Mouse (Mus musculus): ENCODE measurements around the gene Stom. TPM values are rescaled to one million over a fixed set of nuclear protein-coding genes. Genes with fewer than 3 reads are reported as not detected.
A peak's percentile ranks its signal among the peaks of the same experiment; 100 is the strongest.

Gene Stom
- polyA plus RNA-seq, 1 experiment = 34.6 TPM

- Histone ChIP-seq H3K4me3 (replicated peaks) (no peak overlapping the region), H3K9me3 (ENCODE audit: control insufficient read depth, low read length) (no peaks in the 10 kb centered on the region), H3K4me1 (ENCODE audit: control insufficient read depth) (peaks cover 19% of the 10 kb centered on the region), H3K27me3 (ENCODE audit: control insufficient read depth) (peaks cover 8% of the 10 kb centered on the region; the same call in 1 of the 2 replicates), H3K36me3 (ENCODE audit: control insufficient read depth) (peaks cover 27% of the 10 kb centered on the region)
- TF ChIP-seq TAL1 (IDR thresholded peaks at IDR 0.05; ENCODE audit: low read length) (no peak), GATA1 (IDR thresholded peaks at IDR 0.05; ENCODE audit: low read length) (no peak)
These were observed 28.6 kb downstream of the Stom start for GRCm38 (mm10) chr2:35308166-35308565.

DNA sequence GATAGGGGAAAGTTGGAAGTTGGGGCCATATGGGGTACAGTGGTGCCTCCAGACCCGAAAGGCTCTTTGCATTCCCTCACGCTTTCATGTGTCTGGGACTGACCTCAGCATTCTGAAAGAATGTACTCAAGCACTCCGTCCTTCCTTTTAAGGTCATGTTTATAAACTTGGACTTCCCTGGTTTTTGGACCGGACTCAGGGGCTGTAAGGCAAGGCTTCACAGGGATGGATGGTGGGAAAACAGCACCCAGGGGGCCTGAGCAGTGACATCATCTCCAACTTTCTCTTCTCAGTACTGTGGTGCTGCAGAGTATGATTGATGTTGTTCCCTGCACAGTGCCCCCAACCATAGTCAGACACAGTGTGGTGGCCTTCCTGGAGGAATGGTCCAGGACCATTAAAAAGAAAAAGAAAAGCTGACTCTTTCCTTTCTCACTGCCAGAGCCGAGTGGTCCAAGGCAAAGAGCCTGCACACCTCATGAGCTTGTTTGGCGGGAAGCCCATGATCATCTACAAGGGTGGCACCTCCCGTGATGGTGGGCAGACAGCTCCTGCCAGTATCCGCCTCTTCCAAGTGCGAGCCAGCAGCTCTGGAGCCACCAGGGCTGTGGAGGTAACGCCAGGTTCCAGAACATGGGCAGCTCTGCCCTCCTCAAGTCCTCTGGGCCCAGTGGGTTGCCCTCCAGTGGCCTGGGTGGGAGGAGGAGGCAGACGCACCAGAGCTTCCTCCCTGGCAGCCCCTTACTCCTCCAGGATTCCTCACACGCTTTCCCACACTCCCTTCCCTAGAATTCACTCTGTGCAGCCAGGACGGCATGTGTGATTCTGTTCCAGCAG is 34.5 kb downstream of the Stom start:
- TF ChIP-seq TAL1 (IDR thresholded peaks at IDR 0.05; ENCODE audit: low read length) (no peak), GATA1 (IDR thresholded peaks at IDR 0.05; ENCODE audit: low read length) (no peak)
- peaks cover 6% of the 10 kb centered on the region; the same call in 1 of the 2 replicates for H3K27me3 ChIP-seq (ENCODE audit: control insufficient read depth)
- H3K4me1 ChIP-seq (ENCODE audit: control insufficient read depth) = peaks cover 25% of the 10 kb centered on the region
- H3K4me3 ChIP-seq (replicated peaks) = no peak overlapping the region
- no peaks in the 10 kb centered on the region for H3K9me3 ChIP-seq (ENCODE audit: control insufficient read depth, low read length)
- peaks cover 3% of the 10 kb centered on the region; the same call in 1 of the 2 replicates for H3K36me3 ChIP-seq (ENCODE audit: control insufficient read depth)

- Histone ChIP-seq H3K4me3 (replicated peaks) (no peak overlapping the region), H3K9me3 (ENCODE audit: control insufficient read depth, low read length) (no peaks in the 10 kb centered on the region), H3K36me3 (ENCODE audit: control insufficient read depth) (peaks cover 6% of the 10 kb centered on the region; the same call in 1 of the 2 replicates), H3K27me3 (ENCODE audit: control insufficient read depth) (peaks cover 3% of the 10 kb centered on the region; the same call in 1 of the 2 replicates), H3K4me1 (ENCODE audit: control insufficient read depth) (peaks cover 25% of the 10 kb centered on the region)
- TF ChIP-seq TAL1 (IDR thresholded peaks at IDR 0.05; ENCODE audit: low read length) (no peak), GATA1 (IDR thresholded peaks at IDR 0.05; ENCODE audit: low read length) (no peak)
These were observed 37.3 kb downstream of the Stom start for GRCm38 (mm10) chr2:35299437-35299836.

DNA sequence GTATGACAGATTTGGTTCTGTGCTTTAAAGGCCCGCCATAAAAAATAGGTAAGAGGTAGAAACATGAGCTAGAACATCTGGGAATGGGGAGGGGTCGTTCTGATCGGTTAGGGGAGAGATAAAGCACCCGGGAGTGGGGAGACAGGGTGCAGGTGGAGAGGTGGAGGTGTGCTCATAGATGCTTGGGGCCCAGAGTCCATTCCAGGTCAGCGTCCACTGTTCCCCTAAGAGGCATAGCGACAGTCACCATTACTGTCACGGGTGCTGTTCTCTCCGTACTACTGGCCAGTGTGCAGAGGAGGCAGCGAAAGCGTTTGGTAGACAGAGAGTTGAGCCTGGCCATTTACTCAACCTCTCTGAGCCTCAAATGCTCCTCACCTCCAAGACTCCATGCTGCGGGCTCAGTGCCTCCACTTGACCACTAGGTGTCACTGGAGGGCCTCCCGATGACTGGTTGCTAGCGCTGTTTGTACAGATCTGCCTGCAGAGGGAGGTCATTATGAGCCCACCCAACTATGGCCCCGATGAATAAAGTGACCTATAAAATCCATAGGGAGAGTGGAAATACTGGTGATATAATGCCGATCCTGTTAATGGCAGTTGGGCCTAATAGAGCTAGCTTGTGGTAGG is 39.0 kb downstream of the Stom start:
- no peak for TF ChIP-seq GATA1 (IDR thresholded peaks at IDR 0.05; ENCODE audit: low read length)
- TF ChIP-seq TAL1 (IDR thresholded peaks at IDR 0.05; ENCODE audit: low read length) = no peak
- Histone ChIP-seq H3K36me3 (ENCODE audit: control insufficient read depth) (peaks cover 10% of the 10 kb centered on the region; the same call in 1 of the 2 replicates), H3K4me3 (replicated peaks) (no peak overlapping the region), H3K9me3 (ENCODE audit: control insufficient read depth, low read length) (no peaks in the 10 kb centered on the region), H3K4me1 (ENCODE audit: control insufficient read depth) (peaks cover 25% of the 10 kb centered on the region), H3K27me3 (ENCODE audit: control insufficient read depth) (no peaks in the 10 kb centered on the region)

- no peak for TF ChIP-seq TAL1 (IDR thresholded peaks at IDR 0.05; ENCODE audit: low read length)
- no peak for TF ChIP-seq GATA1 (IDR thresholded peaks at IDR 0.05; ENCODE audit: low read length)
- H3K27me3 ChIP-seq (ENCODE audit: control insufficient read depth) = no peaks in the 10 kb centered on the region; the same call in 1 of the 2 replicates
- H3K9me3 ChIP-seq (ENCODE audit: control insufficient read depth, low read length) = no peaks in the 10 kb centered on the region
- H3K36me3 ChIP-seq (ENCODE audit: control insufficient read depth) = peaks cover 10% of the 10 kb centered on the region; the same call in 1 of the 2 replicates
- peaks cover 12% of the 10 kb centered on the region for H3K4me1 ChIP-seq (ENCODE audit: control insufficient read depth)
- H3K4me3 ChIP-seq (replicated peaks) = no peak overlapping the region
These were observed 43.5 kb downstream of the Stom start for GRCm38 (mm10) chr2:35293291-35293690.

GRCm38 (mm10) chr2:35292700-35293099 is 44.1 kb downstream of the Stom start:
- H3K36me3 ChIP-seq (ENCODE audit: control insufficient read depth) = peaks cover 10% of the 10 kb centered on the region; the same call in 1 of the 2 replicates
- peaks cover 6% of the 10 kb centered on the region for H3K4me1 ChIP-seq (ENCODE audit: control insufficient read depth)
- H3K27me3 ChIP-seq (ENCODE audit: control insufficient read depth) = no peaks in the 10 kb centered on the region; the same call in 1 of the 2 replicates
- H3K4me3 ChIP-seq (replicated peaks) = no peak overlapping the region
- H3K9me3 ChIP-seq (ENCODE audit: control insufficient read depth, low read length) = no peaks in the 10 kb centered on the region
- TF ChIP-seq TAL1 (IDR thresholded peaks at IDR 0.05; ENCODE audit: low read length) (no peak), GATA1 (IDR thresholded peaks at IDR 0.05; ENCODE audit: low read length) (no peak)

GRCm38 (mm10) chr2:35291856-35292255 is 44.9 kb downstream of the Stom start:
- TF ChIP-seq TAL1 (IDR thresholded peaks at IDR 0.05; ENCODE audit: low read length) = no peak
- no peak for TF ChIP-seq GATA1 (IDR thresholded peaks at IDR 0.05; ENCODE audit: low read length)
- peaks cover 10% of the 10 kb centered on the region; the same call in 1 of the 2 replicates for H3K36me3 ChIP-seq (ENCODE audit: control insufficient read depth)
- H3K4me3 ChIP-seq (replicated peaks) = no peak overlapping the region
- H3K9me3 ChIP-seq (ENCODE audit: control insufficient read depth, low read length) = no peaks in the 10 kb centered on the region
- H3K4me1 ChIP-seq (ENCODE audit: control insufficient read depth) = peaks cover 6% of the 10 kb centered on the region
- H3K27me3 ChIP-seq (ENCODE audit: control insufficient read depth) = no peaks in the 10 kb centered on the region; the same call in 1 of the 2 replicates

DNA sequence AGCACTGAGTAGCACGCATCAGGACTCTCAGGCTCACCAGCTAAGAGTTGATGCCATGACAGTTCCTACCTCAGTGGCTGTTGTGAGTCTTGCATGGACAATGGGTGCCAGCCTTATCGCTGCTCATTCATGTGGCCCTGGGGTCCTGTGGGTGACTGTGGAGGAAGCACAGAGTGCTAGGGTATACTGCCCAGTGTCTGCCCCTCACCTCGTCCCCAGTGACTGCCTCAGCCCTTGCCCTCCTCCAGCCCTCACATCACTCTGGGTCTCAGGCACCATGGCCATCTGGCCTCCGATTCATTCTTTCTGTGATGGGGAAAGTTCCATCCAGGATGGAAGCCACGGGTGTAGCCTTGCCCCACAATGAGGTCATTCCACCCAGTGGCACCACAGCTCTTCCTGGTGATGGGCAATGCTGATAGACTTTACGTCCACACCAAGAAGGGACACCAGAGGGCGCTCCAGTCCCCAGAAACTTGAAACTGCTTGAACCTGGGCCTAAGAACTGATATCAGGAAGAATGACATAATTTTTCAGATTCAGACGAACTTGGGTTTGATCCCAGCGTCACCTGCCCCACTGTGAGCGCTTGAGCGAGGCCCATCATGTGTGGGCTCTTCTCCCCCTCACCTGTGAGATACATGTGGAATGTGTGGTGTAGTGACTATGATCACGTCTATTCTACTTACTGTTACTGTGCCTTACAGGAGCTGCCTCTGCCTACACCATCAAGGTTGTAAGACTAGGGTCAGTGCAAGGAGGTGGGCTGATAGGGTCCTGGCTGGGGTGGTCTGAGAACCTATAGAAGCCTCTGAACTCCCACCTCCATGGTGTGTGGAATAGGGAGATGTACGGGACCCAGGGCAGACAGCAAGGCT is 47.8 kb downstream of the Stom start:
- Histone ChIP-seq H3K9me3 (ENCODE audit: control insufficient read depth, low read length) (no peaks in the 10 kb centered on the region), H3K4me3 (replicated peaks) (no peak overlapping the region), H3K4me1 (ENCODE audit: control insufficient read depth) (peaks cover 6% of the 10 kb centered on the region), H3K27me3 (ENCODE audit: control insufficient read depth) (peaks cover 8% of the 10 kb centered on the region), H3K36me3 (ENCODE audit: control insufficient read depth) (peaks cover 7% of the 10 kb centered on the region; the same call in 1 of the 2 replicates)
- TF ChIP-seq TAL1 (IDR thresholded peaks at IDR 0.05; ENCODE audit: low read length) (no peak), GATA1 (IDR thresholded peaks at IDR 0.05; ENCODE audit: low read length) (peak; percentile 53; the same call in 1 of the 2 replicates)
